Mouse (Mus musculus) limb, embryonic 14.5 days (tissue): ENCODE results near the gene Trp53tg5. TPM values are rescaled to one million over a fixed set of nuclear protein-coding genes. Genes with fewer than 3 reads are reported as not detected.

Experiments used
- ATAC-seq: fragments of 200-750 bp; cut with Nextera tagmentation; 2 replicates; pipeline ENCODE4 v1.8.0; 2017; ENCODE audit warnings: low read depth, moderate number of reproducible peaks, moderate TSS enrichment; ENCODE audit not compliant: low FRiP score
- DNase-seq: peaks from one replicate; pipeline ENCODE4 v3.0.0-alpha.2; 2015; ENCODE audit warnings: low spot score
- H3K27ac ChIP-seq: fragments of 300-500 bp; sonication (generic); replicated peaks from 2 replicates; pipeline ENCODE4 v1.5.1; 2014; ENCODE audit warnings: low read depth, mild to moderate bottlenecking, low read length, moderate library complexity, mixed read lengths
- H3K27me3 ChIP-seq: fragments of 300-500 bp; sonication (generic); 2 replicates; pipeline ENCODE4 v1.6.1; 2014; ENCODE audit warnings: low read length, mixed read lengths; ENCODE audit not compliant: control insufficient read depth, insufficient read depth
- H3K36me3 ChIP-seq: fragments of 300-500 bp; sonication (generic); 2 replicates; pipeline ENCODE4 v1.6.1; 2014; ENCODE audit warnings: mild to moderate bottlenecking, low read length, moderate library complexity, mixed read lengths; ENCODE audit not compliant: control insufficient read depth, insufficient read depth
- H3K4me1 ChIP-seq: fragments of 300-500 bp; sonication (generic); 2 replicates; pipeline ENCODE4 v1.6.1; 2014; ENCODE audit warnings: antibody characterized with exemption, low read length, mixed read lengths; ENCODE audit not compliant: control insufficient read depth, insufficient read depth
- H3K4me2 ChIP-seq: fragments of 300-500 bp; sonication (generic); replicated peaks from 2 replicates; pipeline ENCODE4 v1.6.1; 2014; ENCODE audit warnings: low read depth, mild to moderate bottlenecking, low read length, moderate library complexity; ENCODE audit not compliant: severe bottlenecking
- H3K4me3 ChIP-seq: fragments of 300-500 bp; sonication (generic); replicated peaks from 2 replicates; pipeline ENCODE4 v1.5.1; 2014; ENCODE audit warnings: low read length
- H3K9ac ChIP-seq: fragments of 300-500 bp; sonication (generic); 2 replicates; pipeline ENCODE4 v1.6.1; 2014; ENCODE audit warnings: mild to moderate bottlenecking, low read depth, low read length, moderate library complexity; ENCODE audit not compliant: severe bottlenecking
- H3K9me3 ChIP-seq: fragments of 300-500 bp; sonication (generic); 2 replicates; pipeline ENCODE4 v1.6.1; 2016; ENCODE audit warnings: low read length; ENCODE audit not compliant: control insufficient read depth
- POLR2A ChIP-seq: fragments of 200-500 bp; IDR thresholded peaks from 2 replicates; pipeline ENCODE4 v1.8.0; 2012; ENCODE audit warnings: inconsistent platforms, mild to moderate bottlenecking, moderate library complexity, borderline replicate concordance; ENCODE audit not compliant: insufficient read depth, insufficient read length; ENCODE audit errors: extremely low read depth
- WGBS: fragments of 180-500 bp; shearing (Covaris S2); extraction: QIAGEN DNeasy Blood & Tissue Kit; methylation state at CpG from one replicate; pipeline ENCODE4 v1.1.7; 2014; 5-methylcytosine and 5-hydroxymethylcytosine counted together
- polyA plus RNA-seq, 2 experiments: library from polyadenylated mRNA; depleted of rRNA in 1 of 2; stranded (reverse) in 1 of 2; unstranded in 1 of 2; fragments of >200 nt; fragmentation: Nextera tagmentation in 1 of 2; extraction: Ambion mirVana in 1 of 2; gene quantifications; 2 replicates each; pipeline versions ENCODE4 v1.2.1 to v1.2.3; 2012 to 2014

The Trp53tg5 gene
- polyA plus RNA-seq, 2 experiments: not detected

DNA sequence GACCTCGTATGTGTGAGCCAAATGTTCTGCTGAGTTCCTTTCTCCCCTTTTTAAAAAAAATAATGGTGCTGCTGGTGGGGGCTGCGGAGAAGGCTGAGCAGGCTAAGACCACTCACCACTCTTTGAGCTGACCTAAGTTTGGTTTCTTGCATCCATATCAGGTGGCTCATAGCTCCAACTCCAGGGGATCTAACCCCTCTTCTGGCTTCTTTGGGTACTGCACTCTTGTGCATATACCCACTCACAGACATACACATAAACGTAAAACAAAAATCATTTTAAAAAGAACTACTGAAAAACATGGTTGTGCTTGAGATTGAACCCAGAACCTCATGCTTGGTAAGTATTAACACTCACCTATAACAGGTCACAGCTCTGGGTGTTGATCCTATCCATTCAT, 31.4 kb upstream of the Trp53tg5 start:
- 97% methylated on average over 3 of the region's 3 CpGs for WGBS
- H3K9me3 ChIP-seq: peaks cover 9% of the 10 kb centered on the region; the same call in 1 of the 2 replicates
- DNase-seq (no peak), ATAC-seq (no peak)
- no peaks in the 10 kb centered on the region for H3K27me3 ChIP-seq
- no peak for TF ChIP-seq POLR2A
- H3K9ac ChIP-seq: no peak overlapping the region
- no peaks in the 10 kb centered on the region for H3K4me1 ChIP-seq
- H3K4me3 ChIP-seq: no peak overlapping the region
- no peak overlapping the region for H3K27ac ChIP-seq
- H3K4me2 ChIP-seq: no peak overlapping the region
- peaks cover 74% of the 10 kb centered on the region for H3K36me3 ChIP-seq

DNA sequence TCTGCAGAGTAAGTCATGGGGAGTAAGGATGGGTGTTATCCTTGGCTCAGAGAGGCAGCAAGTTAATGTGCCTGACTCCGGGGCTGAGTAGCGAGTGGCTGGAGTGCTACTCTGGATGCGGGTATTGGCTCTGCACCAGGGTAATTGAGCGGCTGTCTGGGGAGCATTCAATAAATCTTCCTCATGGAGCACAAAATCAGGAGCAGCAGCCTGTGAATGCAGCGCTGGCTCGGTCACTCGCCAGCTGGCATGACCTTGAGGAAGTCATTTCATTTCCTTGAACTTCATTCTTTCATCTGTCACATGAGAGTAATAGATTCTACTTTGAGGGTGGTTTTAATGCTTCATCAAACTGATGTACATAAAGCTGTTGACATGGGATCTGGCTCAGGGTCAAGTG, 27.0 kb upstream of the Trp53tg5 start:
- DNase-seq (no peak), ATAC-seq (no peak)
- H3K4me1 ChIP-seq: peaks cover 13% of the 10 kb centered on the region
- peaks cover 9% of the 10 kb centered on the region; the same call in 1 of the 2 replicates for H3K9me3 ChIP-seq
- H3K27ac ChIP-seq: no peak overlapping the region
- TF ChIP-seq POLR2A: no peak
- no peak overlapping the region for H3K9ac ChIP-seq
- H3K4me2 ChIP-seq: no peak overlapping the region
- 79% methylated on average over 7 of the region's 7 CpGs for WGBS
- H3K36me3 ChIP-seq: peaks cover 56% of the 10 kb centered on the region
- no peaks in the 10 kb centered on the region for H3K27me3 ChIP-seq
- H3K4me3 ChIP-seq: no peak overlapping the region

DNA sequence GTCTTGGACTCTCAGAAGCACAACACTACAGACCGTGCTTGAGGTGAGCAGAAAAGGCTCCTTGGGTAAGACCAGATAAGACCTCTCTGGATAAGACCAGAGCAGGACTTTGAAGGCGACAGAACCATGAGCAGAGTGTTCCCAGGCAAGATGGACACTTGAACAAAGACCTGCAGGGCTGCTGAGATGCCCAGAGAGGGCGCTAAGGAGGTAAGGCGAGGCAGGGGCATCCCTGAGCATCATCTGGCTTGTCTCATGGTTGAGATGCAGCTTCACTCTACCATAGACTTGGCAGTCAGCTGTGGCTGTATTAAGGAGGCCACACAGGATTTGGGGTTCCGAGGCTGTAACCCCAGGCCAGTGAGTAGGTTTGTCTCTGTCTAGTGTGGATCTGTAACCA, 25.8 kb upstream of the Trp53tg5 start:
- 76% methylated on average over 5 of the region's 5 CpGs for WGBS
- Histone ChIP-seq H3K4me3 (no peak overlapping the region), H3K9ac (no peak overlapping the region), H3K4me1 (peaks cover 13% of the 10 kb centered on the region), H3K27me3 (no peaks in the 10 kb centered on the region), H3K36me3 (peaks cover 45% of the 10 kb centered on the region), H3K9me3 (peaks cover 6% of the 10 kb centered on the region; the same call in 1 of the 2 replicates), H3K4me2 (no peak overlapping the region), H3K27ac (no peak overlapping the region)
- DNase-seq: no peak
- TF ChIP-seq POLR2A: no peak
- ATAC-seq: no peak

DNA sequence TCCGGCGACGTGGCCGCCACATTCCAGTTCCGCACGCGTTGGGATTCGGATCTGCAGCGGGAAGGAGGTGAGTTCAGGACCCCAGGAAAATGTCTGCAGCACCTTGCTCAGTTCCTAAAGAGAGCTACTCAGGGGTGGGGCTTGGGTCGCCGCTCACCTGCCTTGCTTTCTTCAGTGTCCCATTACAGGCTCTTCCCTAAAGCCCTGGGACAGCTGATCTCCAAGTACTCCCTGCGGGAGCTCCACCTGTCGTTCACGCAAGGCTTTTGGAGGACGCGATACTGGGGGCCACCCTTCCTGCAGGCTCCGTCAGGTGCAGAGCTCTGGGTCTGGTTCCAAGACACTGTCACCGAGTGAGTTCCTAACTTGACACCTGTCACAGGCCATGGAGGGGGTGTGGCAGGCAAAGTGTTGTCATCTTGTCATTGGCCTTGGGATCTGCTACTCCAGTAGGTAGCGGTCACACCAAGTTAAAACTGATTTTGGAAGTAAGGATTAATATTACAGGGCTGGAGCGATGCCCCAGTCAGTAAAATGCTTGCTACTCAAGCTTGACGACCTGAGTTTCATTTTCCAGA, 24.3 kb upstream of the Trp53tg5 start:
- Histone ChIP-seq H3K4me2 (peak overlapping the region; percentile 85), H3K36me3 (peaks cover 29% of the 10 kb centered on the region), H3K27ac (no peak overlapping the region), H3K4me1 (peaks cover 13% of the 10 kb centered on the region), H3K9ac (peak overlapping the region; percentile 67), H3K27me3 (no peaks in the 10 kb centered on the region), H3K4me3 (peak overlapping the region; percentile 80), H3K9me3 (no peaks in the 10 kb centered on the region)
- WGBS: 5% methylated on average over 21 of the region's 21 CpGs
- no peak for ATAC-seq
- TF ChIP-seq POLR2A: no peak
- DNase-seq: no peak

DNA sequence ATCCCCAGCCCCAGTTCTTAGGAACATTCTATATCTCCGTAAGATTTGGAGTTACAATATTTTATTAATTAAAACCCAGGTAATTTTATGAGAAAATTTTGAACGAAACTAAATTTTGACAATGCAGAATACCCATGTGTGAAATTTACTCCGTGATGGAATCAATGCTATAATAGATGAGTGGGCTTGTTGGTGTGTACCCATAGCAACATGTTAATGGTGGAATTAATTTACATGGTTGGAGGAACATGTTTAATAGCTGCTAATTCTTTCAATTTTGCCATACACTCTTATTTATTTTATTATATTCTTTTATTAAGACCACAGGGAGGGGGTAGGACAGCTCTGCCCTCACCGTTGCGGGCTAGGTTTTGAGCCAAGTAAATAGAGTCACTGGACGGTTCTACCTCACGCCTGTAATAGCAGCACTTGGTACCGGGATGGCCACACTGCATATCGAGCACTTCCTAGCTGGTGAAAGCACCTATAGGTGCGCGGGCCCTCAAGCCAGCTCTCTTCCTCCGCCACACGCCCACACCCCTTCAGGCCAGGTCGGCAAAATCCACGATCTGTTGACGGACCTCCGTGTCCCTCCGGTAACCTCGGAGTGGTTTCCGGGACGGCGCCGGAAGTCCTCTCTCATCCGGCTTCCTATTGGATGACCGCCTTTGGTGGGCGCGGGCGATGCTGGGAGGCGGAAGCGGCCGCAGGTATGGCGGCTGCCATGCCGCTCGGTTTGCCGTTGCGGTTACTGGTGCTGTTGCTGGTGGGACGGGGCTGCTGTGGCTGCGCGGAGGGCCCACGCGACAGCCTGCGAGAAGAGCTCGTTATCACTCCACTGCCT, 23.5 kb upstream of the Trp53tg5 start, which contains the start of gene Pigt:
Pigt (plus strand) TSS at position 674 of the 844 bp plus-strand sequence.
- H3K27ac ChIP-seq: no peak within 1 kb of the TSS
- 4% methylated on average over 43 of the region's 43 CpGs for WGBS
- peak; percentile 93 for ATAC-seq

More for the DNA sequence above, 23.5 kb upstream of the Trp53tg5 start, which contains the start of gene Pigt:
- no peaks in the 10 kb centered on the region for H3K9me3 ChIP-seq
- H3K4me1 ChIP-seq: peaks cover 13% of the 10 kb centered on the region
- H3K4me2 ChIP-seq: peak within 1 kb of the TSS; percentile 85
- no peaks in the 10 kb centered on the region for H3K27me3 ChIP-seq
- peak within 1 kb of the TSS; percentile 80 for H3K4me3 ChIP-seq
- DNase-seq: peak; percentile 89
- H3K36me3 ChIP-seq: peaks cover 23% of the 10 kb centered on the region
- peak within 1 kb of the TSS; percentile 67 for H3K9ac ChIP-seq
- TF ChIP-seq POLR2A: peak; percentile 91
